26 mouse cellular contexts compared by ENCODE assay signal in the genomic region with DNA sequence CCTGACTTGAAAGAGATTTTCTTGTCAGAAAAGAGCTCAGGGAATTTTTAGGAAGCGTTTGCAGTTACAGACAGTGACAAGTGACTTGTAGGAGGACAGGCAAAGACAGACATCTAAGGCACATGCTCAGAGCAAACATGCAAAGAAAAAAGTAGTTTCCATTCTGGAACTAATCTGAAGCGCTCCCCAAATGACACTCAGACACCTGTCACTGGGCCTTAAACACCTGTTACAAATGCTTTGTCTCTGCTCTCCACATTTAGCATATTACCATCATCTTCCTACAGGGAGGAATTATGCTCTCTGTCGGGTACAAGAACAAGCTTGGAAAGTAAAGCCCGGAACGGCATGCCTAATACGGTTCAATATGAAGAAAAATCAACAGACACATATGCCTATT.
"Had no signal": no experiment of that assay in that cellular context is flagged by ENCODE, and none has a peak within 500 bp of the region (broad histone marks: within the 10 kb centered on the region; RNA-seq: fewer than 3 reads in every experiment).

No protein-coding gene starts in this region.

- ATAC-seq: hindbrain, postnatal 0 days; intestine, embryonic 16.5 days had no signal

- H3K9me3 ChIP-seq: heart, embryonic 13.5 days; heart, embryonic 15.5 days; hindbrain, embryonic 13.5 days; hindbrain, embryonic 15.5 days; limb, embryonic 12.5 days; liver, embryonic 13.5 days; liver, embryonic 15.5 days had no signal

- H3K4me3 ChIP-seq: heart, adult 2 months; heart, embryonic 13.5 days; heart, embryonic 15.5 days; hindbrain, embryonic 13.5 days; hindbrain, embryonic 15.5 days; layer of hippocampus, adult 2 months; limb, embryonic 12.5 days; liver, embryonic 13.5 days; liver, embryonic 15.5 days had no signal

- H3K4me1 ChIP-seq: heart, embryonic 13.5 days; heart, embryonic 15.5 days; hindbrain, embryonic 13.5 days; hindbrain, embryonic 15.5 days; limb, embryonic 12.5 days; liver, embryonic 13.5 days; liver, embryonic 15.5 days had no signal

- H3K27me3 ChIP-seq: heart, embryonic 13.5 days; heart, embryonic 15.5 days; hindbrain, embryonic 13.5 days; hindbrain, embryonic 15.5 days; limb, embryonic 12.5 days; liver, embryonic 13.5 days; liver, embryonic 15.5 days had no signal

- DNase-seq: gastrocnemius, postnatal 14 days; gastrocnemius, postnatal 36 days; heart, adult 2 months; heart, postnatal 14 days; heart, postnatal 36 days; kidney, adult 18-20 months; kidney, adult 8-10 months; kidney, postnatal 10 days; kidney, postnatal 25 days; kidney, postnatal 4 days; layer of hippocampus, adult 9-11 months; layer of hippocampus, postnatal 36 days; left cerebral cortex, postnatal 4 days; liver; liver, embryonic 13.5 days had no signal

- H3K4me2 ChIP-seq: heart, embryonic 11.5 days; heart, embryonic 13.5 days; heart, embryonic 15.5 days; hindbrain, embryonic 13.5 days; hindbrain, embryonic 15.5 days; limb, embryonic 12.5 days; liver, embryonic 11.5 days; liver, embryonic 13.5 days; liver, embryonic 15.5 days had no signal

- H3K9ac ChIP-seq: heart, embryonic 13.5 days; heart, embryonic 15.5 days; hindbrain, embryonic 13.5 days; hindbrain, embryonic 15.5 days; limb, embryonic 12.5 days; liver, embryonic 13.5 days; liver, embryonic 15.5 days had no signal

- H3K27ac ChIP-seq: heart, adult 2 months; heart, embryonic 13.5 days; heart, embryonic 15.5 days; hindbrain, embryonic 13.5 days; hindbrain, embryonic 15.5 days; hindbrain, postnatal 0 days; layer of hippocampus, adult 2 months; limb, embryonic 12.5 days; liver, embryonic 13.5 days; liver, embryonic 15.5 days had no signal
